Mouse (Mus musculus) embryonic fibroblast, embryonic 13.5 days (primary cell): ENCODE data around the gene Nkx6-1.

Experiments used
- CTCF ChIP-seq: IDR thresholded peaks from 2 replicates; pipeline ENCODE4 v1.5.1; 2011; ENCODE audit warnings: mild to moderate bottlenecking, control low read depth, low read length, moderate library complexity, borderline replicate concordance; ENCODE audit not compliant: insufficient read depth
- POLR2A ChIP-seq: IDR thresholded peaks from 2 replicates; pipeline ENCODE4 v1.6.1; 2011; ENCODE audit warnings: low read depth, mild to moderate bottlenecking, control low read depth, low read length, moderate library complexity

- TF ChIP-seq CTCF: no peak
- no peak for TF ChIP-seq POLR2A
These were observed 324 bp downstream of the Nkx6-1 start for GRCm38 (mm10) chr5:101664423-101664921.
